ENCODE assay signal across 17 mouse cellular contexts in genomic region chr3:105061496-105061895, GRCm38 (mm10). TPM values are rescaled to one million over a fixed set of nuclear protein-coding genes. Genes with fewer than 3 reads are reported as not detected.
"Had no signal": no experiment of that assay in that cellular context is flagged by ENCODE, and none has a peak within 500 bp of the region (broad histone marks: within the 10 kb centered on the region; RNA-seq: fewer than 3 reads in every experiment).

No protein-coding gene starts in this region.

- H3K9ac ChIP-seq: liver, embryonic 14.5 days; midbrain, embryonic 13.5 days; neural tube, embryonic 15.5 days had no signal

- H3K27ac ChIP-seq: kidney, postnatal 0 days; layer of hippocampus, adult 2 months; left cerebral cortex, adult 2 months; liver, embryonic 14.5 days; midbrain, embryonic 13.5 days; neural tube, embryonic 15.5 days; stomach, postnatal 0 days had no signal

- H3K9me3 ChIP-seq: midbrain, embryonic 13.5 days; neural tube, embryonic 15.5 days had no signal

- DNase-seq: kidney, adult 11 months; kidney, adult 9 months; kidney, postnatal 4 days; lung, adult 18-20 months had no signal

- H3K4me2 ChIP-seq: midbrain, embryonic 13.5 days; neural tube, embryonic 15.5 days had no signal

- H3K36me3 ChIP-seq: midbrain, embryonic 13.5 days; neural tube, embryonic 15.5 days had no signal

- ATAC-seq: midbrain, embryonic 13.5 days had no signal

- H3K4me3 ChIP-seq: layer of hippocampus, adult 2 months; left cerebral cortex, adult 2 months; midbrain, embryonic 13.5 days; myocyte; neural tube, embryonic 15.5 days had no signal

RNA-seq across cellular contexts. Expression of gene 4930564D02Rik, which starts 5.1 kb away (rescaled TPM):
- polyA plus RNA-seq: intestine, embryonic 14.5 days; kidney, postnatal 0 days; liver, adult 2 months; liver, embryonic 14.5 days; lung, embryonic 16.5 days; midbrain, embryonic 13.5 days; myocyte; neural tube, embryonic 11.5 days; neural tube, embryonic 15.5 days; stomach, postnatal 0 days; urinary bladder, adult 2 months had no signal
